Mouse (Mus musculus): ENCODE results near the gene Apaf1. TPM values are rescaled to one million over a fixed set of nuclear protein-coding genes. Genes with fewer than 3 reads are reported as not detected.
A peak's percentile ranks its signal among the peaks of the same experiment; 100 is the strongest.

The Apaf1 gene
- total RNA-seq, 1 experiment from 2014 or later, result 11.4 TPM

DNA sequence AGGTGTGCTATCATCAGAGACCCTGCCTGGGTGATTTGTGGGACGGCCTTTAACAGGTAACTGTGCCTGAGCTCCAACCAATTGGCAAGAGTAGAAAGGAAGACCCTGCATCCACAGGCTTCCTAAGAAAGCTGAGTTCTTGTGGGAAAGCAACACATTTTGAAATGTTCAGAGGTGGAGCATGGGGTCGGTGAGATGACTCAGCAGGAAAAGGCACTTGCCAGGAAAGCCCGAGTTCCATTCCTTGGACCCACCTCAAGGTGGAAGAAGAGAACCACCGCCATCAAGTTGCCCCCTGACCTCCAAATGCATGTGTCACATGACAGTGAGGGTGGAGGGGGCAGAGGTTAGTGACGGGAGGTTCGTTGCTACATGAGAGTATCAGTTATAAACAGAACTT, 108.1 kb downstream of the Apaf1 start:
- DNase-seq, result no peak

DNA sequence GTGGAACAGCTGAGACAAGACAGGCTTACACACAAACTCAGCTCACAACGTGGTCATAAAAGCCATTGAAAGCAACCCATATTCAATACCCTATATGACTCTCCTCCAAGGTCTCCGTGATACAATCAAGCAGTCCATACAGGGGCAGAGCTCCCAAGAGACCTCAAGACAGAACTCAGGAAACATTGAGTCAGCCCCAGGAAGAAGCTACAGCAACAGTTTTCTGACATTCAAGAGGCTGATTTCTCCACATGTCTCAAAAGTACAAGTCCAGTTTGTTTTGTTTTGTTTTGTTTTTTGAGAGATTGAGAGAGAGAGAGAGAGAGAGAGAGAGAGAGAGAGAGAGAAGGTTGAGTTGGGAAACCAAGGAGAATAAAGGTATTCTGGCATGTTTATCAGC, 108.5 kb downstream of the Apaf1 start:
- DNase-seq, result no peak

DNA sequence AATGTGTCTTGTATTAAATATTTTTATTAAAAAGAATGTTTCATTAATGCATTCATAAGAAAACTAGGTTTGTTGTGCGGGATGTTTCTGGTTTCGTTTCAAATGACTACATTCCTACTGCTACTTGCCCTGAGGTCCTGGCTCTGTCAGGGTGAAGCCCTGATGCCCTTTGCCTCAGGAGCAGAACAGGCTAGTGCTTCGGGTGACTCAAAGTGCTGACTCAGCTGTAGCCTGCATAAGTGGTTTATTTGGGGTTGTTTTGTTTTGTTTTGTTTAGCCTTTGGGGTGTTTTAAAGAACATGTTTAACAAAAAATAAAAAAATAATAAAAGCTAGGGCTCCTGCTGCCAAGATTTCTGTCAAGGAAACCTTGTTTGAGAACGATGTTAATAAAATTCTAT, 112.0 kb downstream of the Apaf1 start:
- no peak for DNase-seq

DNA sequence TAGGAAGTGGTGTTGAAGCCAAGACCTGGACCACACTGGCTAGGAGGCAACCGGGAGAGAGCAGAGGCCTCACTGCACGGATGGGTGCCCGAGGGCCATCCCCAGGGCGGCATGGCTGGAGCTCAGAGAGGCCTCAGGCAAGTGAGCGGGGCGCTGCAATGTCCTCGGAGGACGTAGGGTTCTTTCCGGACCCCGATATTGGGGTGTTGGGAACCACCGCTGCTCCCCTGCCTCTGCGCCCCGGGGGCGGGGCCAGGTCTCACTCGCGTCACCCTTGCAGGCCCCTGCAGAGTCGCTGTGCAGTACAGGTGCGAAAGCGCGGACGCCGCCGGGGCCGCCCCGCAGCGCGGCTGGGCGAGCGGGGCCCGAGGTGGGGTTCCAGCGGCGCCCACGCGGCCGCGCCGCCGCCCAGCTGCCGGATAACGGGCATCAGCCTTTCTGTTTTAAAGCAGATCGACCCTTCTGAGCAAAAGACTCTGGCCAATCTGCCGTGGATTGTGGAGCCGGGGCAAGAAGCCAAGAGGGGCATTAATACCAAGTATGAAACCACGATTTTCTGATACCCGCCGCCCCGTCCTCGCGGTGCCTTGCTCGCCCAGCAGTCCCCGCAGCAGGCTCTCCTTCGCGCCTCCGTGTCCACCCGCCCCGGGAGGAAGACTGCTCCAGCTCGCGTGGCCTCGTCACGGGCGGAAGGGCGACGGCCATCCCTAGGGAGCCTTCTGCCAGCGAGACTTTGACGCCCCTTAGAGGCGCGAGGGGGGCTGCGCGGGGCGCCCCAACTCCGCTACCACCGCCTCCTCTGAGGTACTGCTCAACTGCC, 113.0 kb downstream of the Apaf1 start:
- DNase-seq, result peak; percentile 42

DNA sequence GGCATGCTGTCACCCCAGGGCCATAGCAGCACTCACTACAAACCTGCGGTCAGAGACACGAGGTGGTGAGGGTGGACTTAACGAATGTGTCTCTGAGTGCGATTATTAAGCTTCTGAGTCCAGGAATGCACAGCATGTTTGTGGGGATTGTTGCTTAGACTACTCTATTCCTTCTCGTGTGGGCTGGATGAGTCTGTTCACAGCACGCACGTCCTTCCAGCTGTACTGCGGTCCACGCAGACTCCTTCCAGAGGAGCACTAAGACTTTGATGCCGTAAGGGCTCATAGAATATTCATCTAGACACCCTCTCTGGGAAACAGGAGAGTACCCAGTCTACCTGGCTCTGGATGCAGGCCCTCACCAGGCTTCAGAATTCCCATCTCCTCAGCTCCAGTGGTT, 114.3 kb downstream of the Apaf1 start:
- DNase-seq, result no peak

DNA sequence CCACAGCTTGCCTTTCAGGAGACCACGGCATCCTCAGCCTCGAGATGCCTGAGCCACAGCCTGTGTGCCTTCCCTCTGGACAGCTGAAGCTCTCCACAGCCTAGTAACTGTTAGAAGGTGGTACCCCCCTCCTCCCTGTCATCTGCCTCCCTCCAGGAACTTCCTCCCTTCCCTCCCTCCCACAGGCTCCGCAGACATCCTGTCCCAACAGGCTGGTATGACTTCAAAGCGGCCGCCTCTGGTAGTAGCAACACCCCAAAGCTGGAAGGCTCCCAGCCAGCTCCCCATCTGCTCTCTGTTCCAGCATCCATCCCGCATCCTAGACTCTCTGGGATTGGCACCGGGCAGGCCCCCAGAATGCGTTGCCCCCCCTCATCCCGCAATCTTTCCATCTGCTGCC, 115.7 kb downstream of the Apaf1 start:
- no peak for DNase-seq

DNA sequence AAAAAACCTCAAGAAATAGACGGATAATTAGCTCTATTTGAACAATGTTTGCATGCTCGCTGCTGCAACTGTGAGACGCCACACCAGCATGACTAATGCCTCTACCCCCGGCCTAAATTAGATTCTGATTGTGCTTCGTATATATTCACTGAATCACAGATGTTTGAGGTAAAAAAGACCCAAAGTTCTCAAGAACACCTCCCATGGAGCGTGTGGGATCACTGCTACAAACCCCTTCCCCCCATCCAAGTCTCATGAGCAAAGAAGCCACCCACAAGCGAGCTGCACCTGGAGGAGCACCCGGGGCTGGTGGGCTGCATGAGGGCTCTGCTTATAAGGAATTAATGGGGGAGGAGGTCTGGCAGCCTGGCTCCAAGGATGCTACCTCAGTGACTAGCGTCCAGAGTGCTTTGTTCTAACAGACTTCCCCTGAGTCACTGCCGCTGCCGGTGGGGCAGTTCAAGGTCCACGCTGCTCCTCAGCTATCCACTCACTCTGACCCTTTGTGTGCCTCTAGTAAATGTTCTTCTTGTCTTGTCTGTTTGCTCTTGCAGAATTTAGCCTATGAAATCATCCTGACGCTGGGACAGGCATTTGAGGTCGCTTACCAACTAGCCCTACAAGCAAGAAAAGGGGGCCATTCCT, 116.8 kb downstream of the Apaf1 start:
- peak; percentile 35 for DNase-seq

DNA sequence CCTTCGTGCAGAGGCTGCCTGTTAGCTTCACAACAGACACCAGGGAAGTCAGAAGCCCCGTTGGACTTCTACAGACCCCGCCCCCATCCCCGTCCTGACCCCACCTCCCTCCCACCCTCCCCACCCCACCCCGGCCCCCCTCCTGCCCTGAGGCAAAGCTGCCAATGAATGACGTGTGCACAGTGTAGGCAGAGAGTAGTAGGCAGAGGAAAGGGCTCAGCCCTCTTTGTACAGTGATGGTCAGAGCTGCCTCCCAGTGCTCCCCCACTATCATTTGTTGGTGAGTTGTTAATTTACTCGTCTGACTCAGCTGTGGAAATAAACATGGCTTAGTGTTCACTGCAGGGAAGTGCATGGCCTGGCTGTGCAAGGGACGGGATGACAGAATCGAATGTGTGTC, 118.1 kb downstream of the Apaf1 start:
- no peak for DNase-seq

DNA sequence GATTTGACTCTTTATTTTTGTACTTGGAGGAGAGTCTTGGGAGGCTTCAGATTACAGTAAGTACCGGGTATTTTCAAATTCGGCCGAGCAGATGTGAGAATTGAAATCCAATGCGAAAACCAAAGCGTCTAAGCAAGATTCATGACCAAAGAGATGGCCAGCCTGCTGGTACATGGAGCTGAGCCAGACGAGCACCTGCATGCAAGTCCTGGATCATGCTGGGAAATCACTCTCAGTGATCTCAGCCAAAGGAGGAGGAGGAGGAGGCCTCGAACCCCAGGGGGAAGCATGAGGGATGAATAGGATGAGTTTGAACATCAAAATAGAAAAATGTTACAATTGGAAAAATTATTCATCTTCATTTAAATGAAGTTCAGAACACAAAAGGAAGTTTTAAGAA, 122.2 kb downstream of the Apaf1 start:
- DNase-seq, result no peak

DNA sequence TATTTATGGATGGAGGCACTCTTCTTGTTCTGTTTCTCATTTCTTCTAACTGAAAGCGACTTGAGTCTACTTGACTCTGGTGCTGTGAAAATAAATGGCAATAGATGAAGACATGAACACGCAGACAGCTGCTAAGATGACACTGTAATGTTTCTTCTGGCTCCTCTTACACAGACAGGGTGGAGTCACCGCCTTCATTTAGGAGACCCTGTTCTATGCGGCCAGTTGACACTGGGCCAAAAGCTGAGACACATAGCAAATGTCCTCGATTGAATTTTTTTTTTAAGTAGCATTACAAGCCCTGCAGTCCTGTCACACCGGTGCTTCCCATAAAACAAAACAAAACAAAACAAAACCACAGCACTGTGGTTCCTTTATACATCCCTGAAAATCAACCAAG, 128.7 kb downstream of the Apaf1 start:
- no peak for DNase-seq

DNA sequence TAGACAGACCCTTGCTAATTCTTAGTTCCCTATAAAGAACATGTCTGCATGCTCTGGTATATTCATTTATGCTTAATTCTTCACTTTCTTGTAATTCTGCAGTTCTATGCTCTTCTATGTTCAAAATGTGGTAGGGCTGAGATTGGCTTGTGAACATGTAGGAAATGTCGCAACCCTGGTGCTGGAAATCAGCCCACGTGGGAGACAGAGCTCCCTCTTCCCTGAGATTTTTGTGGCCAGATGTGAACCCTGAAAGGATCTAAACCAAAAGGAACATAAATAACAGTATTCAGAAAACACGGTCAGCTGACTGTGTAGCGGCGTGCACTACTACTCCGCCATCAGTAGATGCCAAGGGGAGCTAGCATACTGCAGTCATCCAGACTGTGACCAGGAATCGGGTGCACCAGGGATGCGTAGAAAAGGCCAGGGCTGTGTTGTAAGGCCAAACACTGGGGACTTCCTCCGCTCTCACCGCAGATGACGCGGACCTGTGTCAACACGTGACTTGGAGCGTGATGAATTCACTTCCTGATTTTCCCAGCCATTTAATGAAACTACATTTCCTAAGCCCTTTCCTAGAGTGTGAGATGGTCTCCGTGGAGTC, 129.4 kb downstream of the Apaf1 start:
- no peak for DNase-seq

DNA sequence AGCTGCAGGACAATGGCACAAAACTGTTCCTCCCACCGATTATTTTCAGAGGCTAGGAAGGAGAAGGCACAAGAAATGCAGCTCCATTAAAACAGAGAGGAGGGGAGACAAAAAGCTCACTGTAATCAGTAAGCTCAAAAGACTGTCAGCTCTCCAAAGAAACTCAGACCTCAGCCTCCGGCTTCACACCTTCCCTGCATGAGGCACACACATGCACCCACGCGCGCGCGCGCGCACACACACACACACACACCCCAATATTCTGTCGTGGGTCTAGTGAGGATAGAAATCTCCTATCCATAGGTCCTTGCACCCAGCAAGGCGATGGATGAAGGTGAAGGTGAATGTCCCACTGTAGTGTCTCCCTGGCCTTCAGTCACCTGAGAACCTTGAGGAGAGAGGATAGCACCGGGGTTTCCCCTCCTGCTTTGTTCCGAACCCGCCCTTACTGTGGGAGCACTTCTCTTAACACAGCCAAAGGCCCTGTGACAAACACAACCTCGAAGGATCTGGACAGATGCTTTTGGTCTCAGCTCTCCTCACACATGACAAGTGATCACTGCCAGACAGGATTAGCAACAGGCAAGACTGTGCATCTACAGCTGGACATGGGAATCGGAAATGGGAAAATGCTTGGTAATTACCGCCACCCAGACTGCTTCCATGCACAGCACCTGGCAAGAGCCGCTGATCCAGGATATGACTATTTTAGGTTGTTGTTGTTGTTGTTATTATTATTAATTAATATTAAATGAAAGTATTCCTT, 134.8 kb downstream of the Apaf1 start:
- no peak for DNase-seq

DNA sequence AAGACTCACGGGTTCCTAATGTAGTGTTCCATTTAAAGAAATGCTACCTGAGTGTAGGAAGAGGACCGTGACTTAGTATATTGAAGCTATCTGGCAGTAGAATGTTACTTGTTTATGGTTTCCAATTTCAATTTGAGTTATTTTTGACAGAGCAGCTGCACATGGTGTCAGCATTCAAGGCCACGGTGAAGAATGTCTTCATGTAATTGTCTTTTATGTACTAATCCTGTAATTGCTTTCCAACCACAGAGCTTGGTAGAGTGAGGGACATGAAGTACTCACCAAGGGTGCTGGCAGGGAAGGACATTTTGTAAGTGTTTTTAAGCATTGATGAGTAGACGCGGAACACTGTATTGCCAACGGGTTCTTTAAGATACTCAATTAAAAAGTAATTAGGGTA, 135.5 kb downstream of the Apaf1 start:
- DNase-seq, result no peak

DNA sequence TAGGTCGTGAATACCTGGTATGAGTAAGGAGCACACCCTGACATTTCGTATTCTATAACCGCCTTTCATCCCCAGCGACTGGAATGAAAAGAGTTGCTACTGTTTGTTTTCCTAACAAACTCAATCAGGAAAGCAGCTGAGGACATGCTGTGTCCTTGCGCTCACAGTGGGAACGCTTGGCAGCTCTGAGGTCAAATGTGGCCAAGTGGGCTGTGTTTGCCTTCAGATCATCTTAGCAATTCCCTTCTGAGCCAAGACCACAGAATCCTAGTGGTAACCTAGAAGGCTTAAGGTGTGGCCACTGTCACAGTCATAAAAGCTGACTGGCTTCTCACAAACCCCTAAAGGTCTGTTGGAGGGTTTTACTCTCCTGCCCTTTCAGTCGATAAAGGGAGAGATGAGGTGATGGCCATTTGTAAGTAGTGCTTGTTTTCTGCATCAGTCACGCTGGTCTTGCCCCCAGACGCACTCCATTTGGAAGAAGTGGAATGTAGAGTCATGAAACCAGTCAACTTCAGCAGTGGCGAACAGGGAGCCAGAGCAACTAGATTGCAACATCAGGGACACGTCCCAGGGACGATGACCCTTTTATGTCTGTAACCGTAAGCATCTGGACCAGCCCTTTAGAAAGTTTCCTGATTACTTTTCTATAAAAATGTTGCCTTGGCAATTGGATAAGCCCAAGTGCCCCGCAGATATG, 140.4 kb downstream of the Apaf1 start:
- DNase-seq, result no peak

DNA sequence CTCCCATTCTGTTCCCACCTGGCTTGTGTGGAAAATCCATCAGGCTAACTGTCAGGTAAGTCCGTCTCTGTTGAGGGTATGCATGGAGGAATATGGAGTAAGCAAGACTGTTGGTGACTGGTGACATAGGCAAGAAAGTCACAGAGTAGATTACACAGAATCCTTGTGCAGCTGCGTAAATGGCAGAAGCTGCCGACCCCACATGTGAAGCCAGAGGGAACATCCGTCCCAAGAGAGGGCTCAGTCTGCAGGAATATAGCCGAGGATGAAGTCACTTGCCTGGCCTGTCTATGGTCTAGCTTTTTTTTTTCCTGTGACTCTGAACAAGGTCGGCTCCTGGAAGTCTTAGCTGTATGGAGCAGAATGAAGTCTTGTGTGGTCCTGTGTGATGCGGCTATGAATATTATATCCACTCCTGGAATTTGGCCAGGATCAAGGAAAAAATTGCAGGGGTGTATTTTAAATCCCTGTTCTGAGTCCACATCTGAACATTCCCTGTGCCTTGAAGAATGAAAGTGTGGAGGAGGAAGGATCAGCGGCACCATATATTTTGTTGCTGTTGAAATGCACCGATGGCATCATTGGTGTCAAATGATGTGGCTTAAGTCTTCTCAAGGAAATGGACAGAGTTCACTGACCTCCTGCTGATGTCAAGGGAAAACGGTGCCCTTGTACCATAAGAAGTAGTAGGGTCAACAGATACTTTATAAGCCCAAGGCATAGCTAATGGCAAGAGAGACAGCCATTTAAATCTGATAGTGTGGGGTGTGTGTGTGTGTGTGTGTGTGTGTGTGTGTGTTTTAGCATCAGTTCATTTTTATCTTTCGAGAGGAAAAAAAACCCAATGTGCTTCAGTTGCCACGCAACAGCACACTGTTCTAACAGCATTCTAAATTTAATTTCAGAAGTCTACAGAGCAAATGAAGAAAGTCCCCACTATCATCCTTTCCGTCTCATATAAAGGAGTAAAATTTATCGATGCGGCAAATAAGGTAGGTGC, 141.7 kb downstream of the Apaf1 start:
- no peak for DNase-seq

Other genes starting within 250 kb of the Apaf1 start
- 30.8 and 34.5 TPM in 2 replicates for gene Ikbip, start 170 bp upstream of the Apaf1 start, total RNA-seq (2021)
- gene Slc25a3, start 41.3 kb upstream of the Apaf1 start, total RNA-seq (2021), result 859 and 881 TPM in 2 replicates
- 117 and 128 TPM in 2 replicates for gene Tmpo, start 98.5 kb upstream of the Apaf1 start, total RNA-seq (2021)

Measured in adrenal gland, postnatal 14 days (tissue).